Mouse (Mus musculus): ENCODE measurements around the gene Nudt15. TPM values are rescaled to one million over a fixed set of nuclear protein-coding genes. Genes with fewer than 3 reads are reported as not detected.
"Not testable (repeated sequence)": the region's sequence is repeated elsewhere in the genome, so short reads cannot be mapped to it uniquely, and the experiment has no call there.

Nudt15 gene
- polyA plus RNA-seq (2017; shearing (Covaris generic)), result 1 to 10 TPM; 2.0 to 4.4 (median 4.1) TPM

DNA sequence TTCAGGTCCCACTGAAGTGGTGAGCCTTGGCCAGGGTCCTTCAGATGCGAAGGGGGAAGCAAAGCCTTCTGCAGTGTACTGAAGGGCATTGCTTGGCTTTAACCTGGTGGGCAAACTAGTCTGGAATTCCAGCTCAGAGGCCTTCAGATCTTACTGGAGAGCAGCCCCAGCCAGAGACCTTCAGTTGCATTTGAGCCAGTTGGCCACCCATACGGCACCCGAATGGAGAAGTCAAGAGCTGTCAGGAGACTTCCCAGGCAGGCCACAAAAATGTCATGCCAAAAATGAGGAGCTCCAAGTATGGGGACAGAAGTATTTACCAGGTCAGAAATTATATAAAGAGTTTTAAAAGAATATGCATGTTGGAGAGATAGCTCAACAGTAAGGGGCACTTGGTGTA, at the start of gene Nudt15:
Gene Nudt15 (minus strand): TSS at position 192 of the 400 bp plus-strand sequence.
- no peak for ATAC-seq

- ATAC-seq, result no peak
Observed at GRCm38 (mm10) chr14:73592166-73592565, 44.1 kb upstream of the Nudt15 start.

DNA sequence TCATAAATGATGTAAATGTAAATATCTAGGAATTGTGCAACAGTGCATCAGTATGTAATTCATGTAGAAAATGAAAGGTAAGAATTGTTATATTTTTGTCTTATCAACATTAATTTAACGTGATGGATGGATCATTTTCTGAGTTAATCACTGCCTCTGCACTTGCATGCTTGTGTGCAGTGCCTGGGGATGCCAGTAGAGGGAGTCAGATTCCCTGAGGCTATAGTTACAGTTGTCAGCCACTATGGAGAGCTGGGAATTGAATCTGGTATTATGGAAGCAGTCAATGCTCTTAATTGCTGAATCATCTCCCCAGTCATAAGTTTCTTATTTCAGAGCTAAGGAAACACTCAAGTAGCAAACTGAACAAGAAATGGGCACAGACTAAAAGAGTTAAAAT, 40.0 kb upstream of the Nudt15 start:
- no peak for ATAC-seq

GRCm38 (mm10) chr14:73576336-73576735, 28.3 kb upstream of the Nudt15 start:
- no peak for ATAC-seq

GRCm38 (mm10) chr14:73574053-73574452, 26.0 kb upstream of the Nudt15 start:
- no peak for ATAC-seq

DNA sequence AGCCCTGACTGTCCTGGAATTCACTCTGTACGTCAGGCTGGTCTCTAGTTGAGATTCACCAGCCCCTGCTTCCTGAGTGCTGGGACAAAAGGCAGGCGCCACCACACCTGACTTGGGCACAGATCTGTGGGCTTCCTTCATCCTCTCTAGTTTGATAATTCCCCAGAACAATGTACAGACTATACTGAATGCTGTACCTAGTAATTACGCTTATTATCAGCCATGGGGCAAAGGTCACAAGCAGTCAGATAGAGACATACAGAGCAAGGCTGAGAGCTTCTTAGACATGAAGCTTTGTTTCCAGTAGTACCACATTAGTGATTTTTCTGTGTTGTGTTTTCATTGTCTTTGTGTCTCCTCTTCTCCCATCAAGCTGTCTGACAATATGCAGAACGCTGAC, 23.1 kb upstream of the Nudt15 start:
- ATAC-seq, result no peak

DNA sequence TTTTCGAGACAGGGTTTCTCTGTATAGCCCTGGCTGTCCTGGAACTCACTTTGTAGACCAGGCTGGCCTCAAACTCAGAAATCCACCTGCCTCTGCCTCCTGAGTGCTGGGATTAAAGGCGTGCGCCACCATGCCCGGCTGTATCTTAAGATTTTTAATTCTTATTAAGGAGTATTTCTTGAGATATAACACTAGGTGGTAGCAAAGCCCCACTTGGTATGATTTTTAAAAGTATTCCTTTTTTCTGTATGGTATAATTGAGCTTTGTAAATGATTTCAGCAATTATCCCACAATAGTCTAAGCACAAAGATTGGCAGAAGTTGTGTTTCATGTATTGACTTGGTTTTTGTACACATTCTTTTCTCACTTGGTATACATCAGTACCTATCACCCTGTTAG, 21.8 kb upstream of the Nudt15 start:
- not testable (repeated sequence) for ATAC-seq

GRCm38 (mm10) chr14:73553122-73553696, 5.2 kb upstream of the Nudt15 start:
- peak; percentile 13 for ATAC-seq

GRCm38 (mm10) chr14:73552341-73553121, 4.5 kb upstream of the Nudt15 start:
- peak; percentile 93 for ATAC-seq

- ATAC-seq, result no peak
Observed at GRCm38 (mm10) chr14:73551164-73551563, 3.1 kb upstream of the Nudt15 start.

- no peak for ATAC-seq
Observed at GRCm38 (mm10) chr14:73550732-73551131, 2.7 kb upstream of the Nudt15 start.

- ATAC-seq, result no peak
Observed at GRCm38 (mm10) chr14:73550291-73550690, 2.2 kb upstream of the Nudt15 start.

GRCm38 (mm10) chr14:73547034-73547433, 1.0 kb downstream of the Nudt15 start:
- ATAC-seq, result no peak

DNA sequence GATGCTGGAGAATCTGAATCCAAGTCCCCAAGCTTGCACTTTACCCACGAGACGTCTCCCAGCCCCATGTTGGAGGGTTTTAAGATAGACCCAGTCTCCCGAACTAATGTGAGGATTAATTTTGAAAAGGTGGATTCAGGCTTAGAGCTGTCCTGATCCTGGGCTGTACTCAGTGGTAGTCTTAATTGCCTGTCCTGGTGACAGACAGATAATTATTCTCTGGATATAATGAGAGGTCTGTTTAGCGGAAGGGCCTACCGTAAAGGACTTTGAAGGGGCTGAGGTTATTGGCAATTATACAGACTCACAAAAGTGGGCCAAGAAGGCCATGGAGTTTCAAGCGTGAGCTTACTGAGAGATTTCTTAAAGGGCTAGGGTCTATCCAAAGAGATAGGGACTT, 4.3 kb downstream of the Nudt15 start:
- no peak for ATAC-seq

DNA sequence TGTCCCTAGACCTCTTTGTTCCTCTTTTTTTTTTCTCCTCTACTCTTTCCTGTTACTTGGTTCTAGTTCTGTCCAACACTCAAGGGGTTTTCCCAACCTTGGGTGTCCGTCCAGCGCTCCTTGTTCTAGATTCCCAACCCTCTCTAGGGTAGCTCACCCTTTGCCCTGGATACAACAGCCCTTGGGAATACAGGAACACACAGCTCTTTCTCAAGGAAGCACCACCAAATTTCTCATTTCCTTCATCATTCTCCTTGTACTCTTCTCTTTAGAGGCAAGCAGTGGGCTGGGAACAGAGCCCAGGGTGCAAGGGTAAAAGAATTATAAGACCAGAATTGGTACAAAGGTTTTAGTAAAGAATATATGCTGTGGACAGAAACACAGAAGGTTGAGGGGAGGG, 12.4 kb downstream of the Nudt15 start:
- ATAC-seq, result no peak

- no peak for ATAC-seq
Observed at GRCm38 (mm10) chr14:73533755-73534465, 14.1 kb downstream of the Nudt15 start.

GRCm38 (mm10) chr14:73528661-73529060, 19.4 kb downstream of the Nudt15 start:
- ATAC-seq, result not testable (repeated sequence)

DNA sequence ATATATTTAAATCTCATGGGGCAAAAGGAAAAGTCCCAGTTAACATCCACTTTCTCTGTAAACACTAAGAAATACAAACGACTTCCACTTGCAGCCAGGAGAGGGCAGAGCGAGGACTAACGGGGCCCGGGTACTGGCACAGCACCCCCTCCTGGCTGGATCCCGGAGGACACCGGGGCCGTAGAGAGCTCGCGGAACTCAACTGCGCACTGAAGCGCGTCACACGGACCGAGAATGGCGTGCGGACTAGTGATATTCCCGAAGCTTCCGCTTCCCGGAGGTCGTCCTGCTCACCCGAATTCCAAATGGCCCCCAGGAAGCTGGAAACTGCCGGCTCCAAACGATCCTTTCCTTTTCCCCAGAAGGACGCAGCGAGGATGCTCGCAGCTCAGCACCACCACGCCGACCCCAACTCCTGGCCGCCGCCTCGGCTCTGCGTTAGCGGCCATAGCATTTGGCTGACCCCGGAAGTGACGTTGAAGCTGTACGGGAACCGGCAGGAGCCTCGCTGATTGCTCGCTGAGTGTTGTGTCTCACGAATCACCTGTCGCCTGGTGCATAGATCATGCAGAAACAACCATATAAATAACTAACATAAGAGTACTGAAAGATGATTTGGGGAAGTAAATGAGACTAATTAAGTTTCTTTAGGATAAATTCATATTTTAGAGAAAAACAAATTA, 23.1 kb downstream of the Nudt15 start, which contains the start of gene Sucla2:
Gene Sucla2 (plus strand): TSS at position 554 of the 683 bp plus-strand sequence.
- peak; percentile 99 for ATAC-seq

- no peak for ATAC-seq
Observed at GRCm38 (mm10) chr14:73524136-73524535, 23.9 kb downstream of the Nudt15 start.

DNA sequence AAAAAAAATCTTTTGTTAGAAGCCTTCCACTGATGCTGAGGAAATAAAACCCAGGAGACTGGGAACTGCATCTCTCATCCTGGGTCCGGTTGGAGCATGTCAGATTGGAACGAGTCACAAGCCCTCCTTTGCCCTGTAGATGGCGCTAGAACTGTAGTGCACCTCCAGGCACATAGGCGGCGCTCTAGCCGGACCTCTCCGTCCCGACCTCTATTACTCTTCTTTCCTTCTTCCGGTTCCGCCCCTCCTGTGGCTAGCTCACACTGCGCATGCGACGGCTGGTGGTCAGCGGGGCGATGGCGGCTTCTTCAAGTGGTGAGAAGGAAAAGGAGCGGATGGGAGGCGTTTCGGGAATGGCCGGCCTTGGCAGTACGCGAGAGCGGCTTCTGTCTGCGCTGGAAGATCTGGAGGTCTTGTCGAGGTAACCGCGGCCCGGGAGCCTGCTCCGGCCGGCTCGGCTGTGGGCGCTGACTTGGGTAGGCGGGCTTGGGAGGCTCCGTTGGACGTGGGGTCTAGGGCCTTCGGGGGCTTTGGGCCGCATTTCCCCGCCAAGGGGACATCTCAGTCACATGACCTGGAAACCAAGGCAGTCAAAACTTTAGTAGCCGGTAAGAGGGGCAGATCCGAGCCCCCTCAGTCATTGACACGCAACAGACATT, 38.1 kb downstream of the Nudt15 start, which contains the start of gene Med4:
Gene Med4 (plus strand): TSS at position 261 of the 659 bp plus-strand sequence.
- peak; percentile 84 for ATAC-seq

DNA sequence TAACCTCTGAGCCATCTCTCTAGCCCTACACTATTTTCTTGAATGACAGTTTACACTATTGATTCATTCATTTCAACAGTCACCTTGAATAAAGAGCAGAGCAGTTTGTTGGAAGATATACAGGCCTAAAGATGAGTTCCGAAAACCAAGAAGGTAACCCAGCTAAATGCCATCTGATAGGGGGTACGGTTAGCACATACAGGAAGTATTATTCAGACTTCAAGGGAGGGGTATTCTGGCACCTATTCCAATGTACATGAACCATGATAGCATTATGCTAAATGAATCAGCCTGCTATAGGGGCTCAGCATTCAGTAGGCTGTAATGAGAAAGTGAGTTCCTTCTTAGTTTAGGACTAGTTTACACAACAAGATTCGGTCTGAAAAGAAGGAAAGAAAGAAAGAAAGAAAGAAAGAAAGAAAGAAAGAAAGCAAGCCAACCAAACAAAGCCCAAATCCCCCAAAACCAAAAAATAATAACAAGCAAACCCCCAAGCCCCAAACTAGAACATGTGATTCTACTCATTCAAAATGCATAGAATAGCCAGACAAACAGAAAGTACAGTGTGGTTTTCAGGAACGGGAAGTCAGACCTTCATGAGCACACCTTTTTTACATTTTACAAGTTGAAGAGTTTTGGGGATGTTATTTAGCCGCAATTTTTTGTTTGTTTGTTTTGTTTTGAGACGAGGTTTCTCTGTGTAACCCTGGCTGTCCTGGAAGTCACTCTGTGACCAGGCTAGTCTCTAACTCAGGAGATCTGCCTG, 39.2 kb downstream of the Nudt15 start:
- ATAC-seq, result no peak

Data from inflammation-experienced regulatory T-cells, adult 6 months (primary cell).